Mouse (Mus musculus) adrenal gland, adult 18-20 months (tissue): ENCODE data around the gene Olfr392. TPM values are rescaled to one million over a fixed set of nuclear protein-coding genes. Genes with fewer than 3 reads are reported as not detected.

Source experiments
- DNase-seq, 2 experiments: peaks; one replicate each; pipeline ENCODE4 v3.0.0; 2021 to 2022; ENCODE audit warnings: low spot score in 2 of 2
- long read RNA-seq, 2 experiments: library from polyadenylated mRNA; stranded (forward); transcript quantifications; one replicate each; pipeline ENCODE4 v2.0.0; 2021
- total RNA-seq, 2 experiments: library from RNA; stranded (reverse); gene quantifications; 1 replicate in 1 of 2; 2 replicates in 1 of 2; pipeline ENCODE4 v1.2.3; 2021

The Olfr392 gene
- total RNA-seq, result not detected
- long read RNA-seq, experiment 1, result 0 reads
- long read RNA-seq, experiment 2, result 0 reads

- no peak for DNase-seq
These were observed at the start of gene Olfr392 for GRCm38 (mm10) chr11:73816949-73817348. Gene Olfr392 (minus strand): TSS chr11:73817049.

GRCm38 (mm10) chr11:73851354-73851753 lies 34.5 kb upstream of the Olfr392 start, which contains the start of gene Olfr393:
Gene Olfr393 (minus strand): TSS chr11:73851454.
- no peak for DNase-seq

- DNase-seq, result no peak
These were observed 13.9 kb downstream of the Olfr392 start, which contains the start of gene Olfr391-ps for GRCm38 (mm10) chr11:73802952-73803351. Gene Olfr391-ps (minus strand): TSS chr11:73803052.

GRCm38 (mm10) chr11:73782664-73783063 lies 34.2 kb downstream of the Olfr392 start, which contains the start of gene Olfr390:
Gene Olfr390 (plus strand): TSS chr11:73782964.
- no peak for DNase-seq

GRCm38 (mm10) chr11:73780613-73781012 lies 36.2 kb downstream of the Olfr392 start, which contains the start of gene Olfr389:
Gene Olfr389 (minus strand): TSS chr11:73780713.
- DNase-seq, result no peak

Other genes with a start within 250 kb of the Olfr392 start
- gene Olfr385, start 224.0 kb downstream of the Olfr392 start, total RNA-seq, result not detected
- gene Olfr384, start 218.5 kb downstream of the Olfr392 start, total RNA-seq, result not detected
- not detected for gene Zfp735, start 128.3 kb downstream of the Olfr392 start, total RNA-seq
- not detected for gene Olfr389, start 36.3 kb downstream of the Olfr392 start, total RNA-seq
- gene Olfr390, start 34.1 kb downstream of the Olfr392 start, total RNA-seq, result not detected
- gene Olfr391-ps, start 14.0 kb downstream of the Olfr392 start, total RNA-seq, result not detected
- not detected for gene Olfr393, start 34.4 kb upstream of the Olfr392 start, total RNA-seq
- gene Olfr394, start 73.7 kb upstream of the Olfr392 start, total RNA-seq, result not detected
- gene Olfr395, start 92.2 kb upstream of the Olfr392 start, total RNA-seq, result not detected
- gene Olfr23, start 119.6 kb upstream of the Olfr392 start, total RNA-seq, result not detected
- gene Olfr397, start 143.8 kb upstream of the Olfr392 start, total RNA-seq, result not detected
- not detected for gene Olfr398, start 173.4 kb upstream of the Olfr392 start, total RNA-seq
- gene Olfr139, start 239.5 kb upstream of the Olfr392 start, total RNA-seq, result not detected
- not detected for gene Olfr399, start 239.6 kb upstream of the Olfr392 start, total RNA-seq